Mouse (Mus musculus) forebrain, embryonic 13.5 days (tissue): ENCODE data around the gene Foxb1. TPM values are rescaled to one million over a fixed set of nuclear protein-coding genes. Genes with fewer than 3 reads are reported as not detected.

Experiments used
- ATAC-seq: fragments of 200-750 bp; cut with Nextera tagmentation; 2 replicates; pipeline ENCODE4 v1.8.0; 2017
- H3K27ac ChIP-seq: fragments of 300-500 bp; sonication (generic); 2 replicates; pipeline ENCODE4 v1.5.1; 2015; ENCODE audit warnings: inconsistent platforms, mild to moderate bottlenecking, moderate library complexity
- H3K27me3 ChIP-seq: fragments of 300-500 bp; sonication (generic); 2 replicates; pipeline ENCODE4 v1.6.1; 2015; ENCODE audit warnings: mild to moderate bottlenecking, inconsistent platforms
- H3K36me3 ChIP-seq: fragments of 300-500 bp; sonication (generic); 2 replicates; pipeline ENCODE4 v1.6.1; 2015; ENCODE audit warnings: mild to moderate bottlenecking, inconsistent platforms; ENCODE audit not compliant: poor library complexity, severe bottlenecking
- H3K4me1 ChIP-seq: fragments of 300-500 bp; sonication (generic); 2 replicates; pipeline ENCODE4 v1.6.1; 2015; ENCODE audit warnings: inconsistent platforms
- H3K4me2 ChIP-seq: fragments of 300-500 bp; sonication (generic); 2 replicates; pipeline ENCODE4 v1.6.1; 2015; ENCODE audit warnings: inconsistent platforms, mild to moderate bottlenecking, moderate library complexity
- H3K4me3 ChIP-seq: fragments of 300-500 bp; sonication (generic); 2 replicates; pipeline ENCODE4 v1.5.1; 2015; ENCODE audit warnings: mild to moderate bottlenecking, inconsistent platforms
- H3K9ac ChIP-seq: fragments of 300-500 bp; sonication (generic); 2 replicates; pipeline ENCODE4 v1.6.1; 2015; ENCODE audit warnings: mild to moderate bottlenecking, inconsistent platforms
- H3K9me3 ChIP-seq: fragments of 300-500 bp; sonication (generic); replicated peaks from 2 replicates; pipeline ENCODE4 v1.6.1; 2016; ENCODE audit warnings: inconsistent platforms
- WGBS: fragments of 180-500 bp; shearing (Covaris S2); methylation state at CpG from one replicate; pipeline ENCODE4 v1.1.7; 2015; 5-methylcytosine and 5-hydroxymethylcytosine counted together
- polyA plus RNA-seq: library from polyadenylated mRNA; unstranded; fragments of >200 nt; fragmentation: Nextera tagmentation; extraction: Ambion mirVana; gene quantifications from 2 replicates; pipeline ENCODE4 v1.2.1, GENCODE M21; 2015

Gene Foxb1
- polyA plus RNA-seq, 1 experiment from 2014 or later, result 1.6 TPM

DNA sequence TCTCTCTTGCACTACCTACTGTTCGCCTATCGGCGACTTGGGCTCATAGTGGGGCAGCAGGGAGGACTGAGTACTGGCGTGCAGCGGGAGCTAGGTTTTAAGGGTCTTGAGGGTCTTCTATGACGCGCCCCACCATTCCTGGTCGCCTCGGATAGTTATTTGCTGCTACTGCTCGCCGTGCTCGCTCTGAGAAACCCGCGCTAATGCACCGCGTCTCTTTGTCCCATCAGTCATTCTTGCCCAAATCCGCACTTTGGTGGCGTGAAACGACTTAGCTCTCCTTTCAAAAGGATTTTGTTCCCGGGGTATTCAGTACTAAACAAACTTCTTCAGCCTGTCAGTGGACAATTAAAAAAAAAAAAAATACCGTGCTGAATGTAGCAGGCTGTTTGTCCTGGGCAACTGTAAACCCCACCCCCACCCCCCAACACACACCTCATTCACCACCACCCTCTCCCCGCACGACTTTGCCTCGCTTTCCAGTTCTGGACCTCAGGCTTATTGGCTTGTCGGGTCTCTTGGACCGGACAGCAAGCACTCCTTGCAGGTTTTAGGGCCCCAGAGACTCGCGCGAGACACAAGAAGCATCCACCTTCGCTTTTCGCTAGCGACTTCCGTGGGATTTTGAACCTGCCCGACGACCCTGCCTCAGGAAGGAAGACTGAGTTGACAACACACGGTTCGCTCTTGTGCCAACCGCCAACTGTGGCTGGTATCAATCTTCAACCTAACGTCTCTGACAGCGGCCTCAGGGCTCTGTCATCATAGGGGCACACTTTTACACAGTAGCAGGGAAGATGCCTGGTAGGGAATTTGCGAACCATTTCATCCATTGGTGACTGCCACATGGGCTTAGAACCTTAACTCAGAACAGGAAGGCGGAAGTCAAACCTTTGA is 4.1 kb upstream of the Foxb1 start:
- peaks cover 51% of the 10 kb centered on the region for H3K4me1 ChIP-seq
- under 1% methylated on average over 42 of the region's 42 CpGs for WGBS
- peak overlapping the region; percentile 29; the same call in 1 of the 2 replicates for H3K4me2 ChIP-seq
- no peak overlapping the region for H3K9ac ChIP-seq
- H3K4me3 ChIP-seq, result 0 out of 2 replicates have a peak overlapping the region, but pooled peaks have one; percentile 3
- no peak for ATAC-seq
- H3K9me3 ChIP-seq, result no peaks in the 10 kb centered on the region
- no peak overlapping the region for H3K27ac ChIP-seq
- H3K36me3 ChIP-seq, result no peaks in the 10 kb centered on the region
- peaks cover 100% of the 10 kb centered on the region for H3K27me3 ChIP-seq

- Histone ChIP-seq H3K4me2 (peak overlapping the region; percentile 29; the same call in 1 of the 2 replicates), H3K9ac (no peak overlapping the region), H3K36me3 (no peaks in the 10 kb centered on the region), H3K4me3 (0 out of 2 replicates have a peak overlapping the region, but pooled peaks have one; percentile 3), H3K4me1 (peaks cover 50% of the 10 kb centered on the region), H3K27me3 (peaks cover 100% of the 10 kb centered on the region), H3K9me3 (no peaks in the 10 kb centered on the region), H3K27ac (no peak overlapping the region)
- WGBS, result under 1% methylated on average over 25 of the region's 25 CpGs
- no peak for ATAC-seq
These were observed 3.2 kb upstream of the Foxb1 start for GRCm38 (mm10) chr9:69763681-69764585.

- Histone ChIP-seq H3K4me3 (no peak overlapping the region), H3K27ac (no peak overlapping the region), H3K9me3 (no peaks in the 10 kb centered on the region), H3K27me3 (peaks cover 100% of the 10 kb centered on the region), H3K36me3 (no peaks in the 10 kb centered on the region), H3K9ac (no peak overlapping the region), H3K4me1 (peaks cover 46% of the 10 kb centered on the region), H3K4me2 (no peak overlapping the region; the same call in 1 of the 2 replicates)
- peak; percentile 40; the same call in 1 of the 2 replicates for ATAC-seq
- WGBS, result under 1% methylated on average over 14 of the region's 14 CpGs
These were observed 2.0 kb upstream of the Foxb1 start for GRCm38 (mm10) chr9:69762703-69763102.

GRCm38 (mm10) chr9:69762221-69762620 is 1.5 kb upstream of the Foxb1 start:
- Histone ChIP-seq H3K36me3 (no peaks in the 10 kb centered on the region), H3K27ac (no peak overlapping the region), H3K27me3 (peaks cover 99% of the 10 kb centered on the region), H3K9me3 (no peaks in the 10 kb centered on the region), H3K9ac (no peak overlapping the region), H3K4me2 (peak overlapping the region; percentile 2; the same call in 1 of the 2 replicates), H3K4me3 (no peak overlapping the region), H3K4me1 (peaks cover 46% of the 10 kb centered on the region)
- no peak for ATAC-seq
- under 1% methylated on average over 12 of the region's 12 CpGs for WGBS

DNA sequence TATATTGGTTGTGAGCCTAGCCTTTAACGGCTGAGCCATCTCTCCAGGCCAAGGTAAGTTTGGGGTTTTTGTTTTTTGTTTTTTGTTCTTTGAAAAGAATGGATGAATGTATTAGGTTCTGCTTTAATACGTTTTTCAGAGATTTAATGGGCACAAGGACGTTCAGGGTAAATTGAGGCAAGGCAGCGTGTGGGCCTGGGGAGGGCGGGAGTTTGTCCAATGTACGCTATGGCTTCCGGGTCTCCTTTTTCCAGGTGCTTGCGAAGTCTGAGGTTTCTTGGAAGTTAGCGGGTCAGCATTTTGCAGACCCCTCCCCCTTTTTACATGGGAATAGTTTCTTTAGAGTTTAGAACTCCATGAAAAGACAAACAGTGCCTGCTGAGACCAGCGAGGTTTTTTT is 829 bp upstream of the Foxb1 start:
- Histone ChIP-seq H3K9me3 (no peaks in the 10 kb centered on the region), H3K27me3 (peaks cover 99% of the 10 kb centered on the region), H3K4me2 (no peak overlapping the region), H3K27ac (no peak overlapping the region), H3K4me1 (peaks cover 45% of the 10 kb centered on the region), H3K36me3 (no peaks in the 10 kb centered on the region), H3K4me3 (no peak overlapping the region), H3K9ac (no peak overlapping the region)
- ATAC-seq, result no peak
- 2% methylated on average over 10 of the region's 10 CpGs for WGBS

DNA sequence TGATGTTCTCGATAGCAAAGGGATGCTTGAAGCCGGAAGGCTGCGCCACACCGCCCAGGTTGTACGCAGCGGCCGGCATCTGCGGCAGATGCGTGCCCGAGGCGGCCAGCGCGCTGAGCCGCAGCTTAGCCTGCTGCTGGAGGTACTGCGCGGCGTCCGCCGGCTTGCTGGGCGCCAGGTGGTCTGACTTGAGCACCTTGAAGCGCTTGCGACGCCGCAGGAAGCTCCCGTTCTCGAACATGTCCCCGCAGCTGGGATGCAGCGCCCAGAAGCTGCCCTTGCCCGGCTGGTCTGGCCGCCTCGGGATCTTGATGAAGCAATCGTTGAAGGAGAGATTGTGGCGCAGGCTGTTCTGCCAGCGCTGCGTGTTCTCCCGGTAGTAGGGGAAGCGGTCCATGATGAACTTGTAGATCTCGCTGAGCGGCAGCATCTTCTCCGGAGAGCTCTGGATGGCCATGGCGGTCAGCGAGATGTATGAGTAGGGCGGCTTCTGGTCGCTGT is 969 bp downstream of the Foxb1 start:
- ATAC-seq, result no peak
- Histone ChIP-seq H3K36me3 (no peaks in the 10 kb centered on the region), H3K27me3 (peaks cover 99% of the 10 kb centered on the region), H3K27ac (no peak overlapping the region), H3K4me2 (peak overlapping the region; percentile 45), H3K4me3 (peak overlapping the region; percentile 31), H3K9me3 (no peaks in the 10 kb centered on the region), H3K4me1 (peaks cover 34% of the 10 kb centered on the region), H3K9ac (peak overlapping the region; percentile 40; the same call in 1 of the 2 replicates)
- WGBS, result under 1% methylated on average over 44 of the region's 44 CpGs

DNA sequence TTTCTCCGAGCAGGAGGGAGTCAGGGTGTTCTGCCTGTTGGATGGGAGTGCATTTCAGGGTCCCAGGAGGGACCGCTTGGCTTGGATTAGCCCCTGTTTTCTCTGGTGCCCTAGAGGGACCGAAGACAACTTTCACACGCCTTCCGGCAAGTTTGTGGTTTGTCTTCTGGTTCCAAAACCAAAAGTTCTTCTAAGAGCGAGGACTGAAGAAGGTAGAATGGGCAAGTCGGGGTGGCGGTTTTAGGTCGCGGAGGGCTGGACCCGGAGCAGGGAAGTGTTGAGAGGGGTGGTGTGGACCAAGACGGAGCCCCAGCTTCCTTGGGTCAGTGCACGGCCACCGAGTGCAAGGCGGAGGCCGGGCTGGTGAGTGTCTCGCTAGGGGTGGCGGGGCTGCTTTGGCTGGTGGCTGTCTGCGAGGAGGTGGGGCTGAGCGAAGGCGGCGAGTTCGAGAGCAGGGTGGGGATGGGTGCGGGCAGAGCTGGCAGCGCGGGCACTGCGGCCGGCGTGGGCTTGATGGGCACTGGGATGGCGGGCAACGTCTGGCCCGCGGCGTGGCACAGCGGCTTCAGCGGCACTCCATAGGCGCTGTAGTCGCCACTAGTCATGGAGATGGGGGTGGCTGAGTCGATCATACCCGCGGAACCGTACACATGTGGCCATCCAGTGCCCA is 1.7 kb downstream of the Foxb1 start:
- peak overlapping the region; percentile 40; the same call in 1 of the 2 replicates for H3K9ac ChIP-seq
- WGBS, result under 1% methylated on average over 41 of the region's 42 CpGs
- H3K9me3 ChIP-seq, result no peaks in the 10 kb centered on the region
- H3K4me1 ChIP-seq, result peaks cover 32% of the 10 kb centered on the region
- H3K27ac ChIP-seq, result no peak overlapping the region
- peaks cover 99% of the 10 kb centered on the region for H3K27me3 ChIP-seq
- peak overlapping the region; percentile 31 for H3K4me3 ChIP-seq
- peak overlapping the region; percentile 45 for H3K4me2 ChIP-seq
- ATAC-seq, result no peak
- H3K36me3 ChIP-seq, result no peaks in the 10 kb centered on the region

DNA sequence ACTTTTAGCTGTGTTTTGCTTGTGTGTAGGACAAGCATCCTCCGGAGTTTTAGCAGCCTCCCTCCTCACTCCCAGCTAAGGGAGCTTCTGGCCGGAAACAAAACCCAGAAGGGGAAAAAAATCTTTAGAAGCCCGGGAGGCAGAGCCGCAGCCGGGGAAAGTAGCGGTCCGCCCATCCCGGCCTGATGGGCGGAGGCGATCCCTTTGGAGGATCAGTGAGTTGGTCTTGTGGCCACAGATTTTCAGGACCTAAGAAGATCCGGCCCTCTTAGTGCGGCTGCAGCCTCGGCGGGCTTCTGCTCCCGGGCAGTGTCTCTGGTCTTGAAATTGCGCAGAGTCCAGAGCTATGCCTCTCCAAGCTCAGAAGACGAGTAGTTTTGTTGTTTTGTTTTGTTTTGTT is 2.2 kb downstream of the Foxb1 start:
- peak overlapping the region; percentile 31 for H3K4me3 ChIP-seq
- ATAC-seq, result no peak
- H3K36me3 ChIP-seq, result no peaks in the 10 kb centered on the region
- no peak overlapping the region for H3K9ac ChIP-seq
- H3K27me3 ChIP-seq, result peaks cover 99% of the 10 kb centered on the region
- H3K27ac ChIP-seq, result no peak overlapping the region
- WGBS, result under 1% methylated on average over 17 of the region's 17 CpGs
- H3K4me2 ChIP-seq, result peak overlapping the region; percentile 45
- no peaks in the 10 kb centered on the region for H3K9me3 ChIP-seq
- H3K4me1 ChIP-seq, result peaks cover 32% of the 10 kb centered on the region

DNA sequence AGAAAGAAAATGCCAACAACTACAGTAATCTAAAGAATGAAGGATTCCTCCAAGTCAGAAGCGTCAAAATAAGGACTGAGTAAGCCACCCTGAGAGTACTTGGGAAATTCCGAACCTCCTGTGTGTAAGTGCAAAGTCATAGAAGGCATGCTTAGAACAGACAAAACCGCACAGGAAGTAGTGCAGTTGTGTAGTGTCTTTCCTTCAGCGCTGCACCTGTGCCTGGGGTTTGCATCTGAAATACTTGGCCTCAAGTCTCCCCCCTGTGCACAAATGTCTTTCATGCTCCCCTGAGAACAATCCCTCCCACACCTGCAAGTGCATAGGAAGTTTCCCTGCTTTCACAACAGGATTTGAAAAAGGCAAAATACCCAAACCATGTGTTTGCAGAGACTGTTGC is 3.5 kb downstream of the Foxb1 start:
- Histone ChIP-seq H3K4me2 (no peak overlapping the region), H3K9me3 (no peaks in the 10 kb centered on the region), H3K27ac (no peak overlapping the region), H3K4me1 (peaks cover 29% of the 10 kb centered on the region), H3K4me3 (no peak overlapping the region), H3K27me3 (peaks cover 99% of the 10 kb centered on the region), H3K9ac (no peak overlapping the region), H3K36me3 (no peaks in the 10 kb centered on the region)
- 8% methylated on average over 4 of the region's 4 CpGs for WGBS
- no peak for ATAC-seq

DNA sequence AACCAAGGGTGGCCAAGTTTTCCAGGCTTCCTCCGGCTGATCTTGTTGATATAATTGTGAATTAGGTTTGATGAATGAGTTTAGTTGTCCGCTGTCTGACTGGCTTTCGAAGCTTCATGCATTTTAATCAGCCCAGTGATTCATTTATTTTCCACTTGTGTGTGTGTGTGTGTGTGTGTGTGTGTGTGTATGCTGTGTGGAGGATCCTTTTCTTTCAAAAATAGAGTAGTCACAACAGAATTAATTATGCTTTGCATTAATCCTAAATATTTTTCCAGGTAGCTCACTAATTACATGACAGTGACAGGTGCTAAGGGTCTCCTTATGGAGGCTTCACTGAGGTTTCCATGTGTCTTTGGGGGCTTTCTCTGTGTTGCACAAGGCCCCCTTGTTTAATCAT is 4.3 kb downstream of the Foxb1 start:
- H3K27ac ChIP-seq, result no peak overlapping the region
- peaks cover 29% of the 10 kb centered on the region for H3K4me1 ChIP-seq
- H3K27me3 ChIP-seq, result peaks cover 99% of the 10 kb centered on the region
- 6% methylated on average over 3 of the region's 3 CpGs for WGBS
- H3K36me3 ChIP-seq, result no peaks in the 10 kb centered on the region
- no peak for ATAC-seq
- no peak overlapping the region for H3K9ac ChIP-seq
- H3K9me3 ChIP-seq, result no peaks in the 10 kb centered on the region
- H3K4me3 ChIP-seq, result no peak overlapping the region
- H3K4me2 ChIP-seq, result no peak overlapping the region

DNA sequence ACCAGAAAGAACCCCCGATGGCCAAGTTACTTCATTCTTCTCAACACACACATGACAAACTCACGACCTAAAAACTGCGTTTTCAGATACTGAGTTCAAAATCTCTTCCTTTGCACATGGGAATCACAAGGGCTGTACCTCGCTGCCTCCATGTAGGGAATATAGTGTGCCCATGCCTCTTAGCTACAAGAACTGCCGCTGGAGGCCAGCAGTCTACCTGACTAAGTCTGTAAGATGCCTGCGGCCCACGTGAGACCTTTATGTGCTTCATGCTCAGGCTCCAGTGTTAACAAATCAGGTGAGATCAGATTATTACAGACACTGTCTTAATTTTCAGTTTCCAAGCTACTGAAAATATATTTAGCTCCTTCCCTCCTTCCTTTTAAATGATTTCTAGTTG is 4.7 kb downstream of the Foxb1 start:
- Histone ChIP-seq H3K27me3 (peaks cover 99% of the 10 kb centered on the region), H3K4me3 (no peak overlapping the region), H3K9me3 (no peaks in the 10 kb centered on the region), H3K36me3 (no peaks in the 10 kb centered on the region), H3K4me1 (peaks cover 29% of the 10 kb centered on the region), H3K9ac (no peak overlapping the region), H3K4me2 (no peak overlapping the region), H3K27ac (no peak overlapping the region)
- no peak for ATAC-seq
- 10% methylated on average over 7 of the region's 7 CpGs for WGBS
